Mouse (Mus musculus): ENCODE results near the gene Tuba1a. TPM values are rescaled to one million over a fixed set of nuclear protein-coding genes. Genes with fewer than 3 reads are reported as not detected.

The Tuba1a gene
- total RNA-seq (2014; fragmentation: Nextera tagmentation): 4.5 and 10.2 TPM in 2 replicates
- 9.7 and 16.0 TPM in 2 replicates for total RNA-seq (2017)

DNA sequence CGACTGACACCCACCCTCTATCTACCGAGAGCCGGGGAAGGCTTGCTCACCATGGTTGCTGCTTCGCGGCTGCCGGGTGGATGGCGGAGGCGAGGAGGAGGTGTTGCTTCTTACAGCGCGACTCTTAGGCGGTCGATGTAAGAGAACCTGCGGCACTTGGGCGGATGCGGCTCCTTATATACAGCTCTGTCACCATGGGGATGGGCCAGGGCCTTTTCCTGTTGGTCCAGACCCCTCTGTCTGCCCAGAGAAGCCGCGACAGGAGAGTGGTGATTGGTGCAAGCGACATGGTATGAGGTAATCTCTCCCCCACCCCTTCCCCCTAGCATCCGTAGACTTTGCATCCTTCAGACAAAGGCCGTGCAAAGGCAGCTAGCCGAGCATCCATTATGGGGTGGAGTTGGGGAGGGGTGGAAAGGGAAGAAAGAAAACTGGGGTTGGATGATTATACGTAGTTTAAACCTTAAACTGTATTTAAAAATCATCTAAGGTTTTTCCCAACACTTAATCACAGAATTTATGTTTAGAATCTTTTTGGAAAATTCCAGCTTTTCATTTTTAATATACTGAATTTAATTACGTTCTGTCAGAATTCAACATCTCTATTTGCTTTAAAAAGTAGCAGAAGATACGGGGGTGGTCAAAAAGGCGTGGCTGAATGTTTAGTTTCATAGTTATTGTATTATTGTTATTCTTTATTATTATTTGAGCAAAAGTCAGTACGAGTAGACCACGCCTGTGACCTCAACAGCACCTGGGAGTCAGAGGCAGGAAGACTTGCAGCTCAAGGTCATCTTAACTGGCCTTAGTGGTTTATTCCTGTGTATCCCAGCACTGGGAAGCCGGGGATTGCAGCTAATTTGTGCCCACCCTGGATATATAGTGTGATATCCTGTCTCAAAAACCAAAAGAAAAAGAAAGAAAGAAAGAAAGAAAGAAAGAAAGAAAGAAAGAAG, at the start of gene Tuba1a, which contains the start of gene Gm49450:
Tuba1a (minus strand) TSS at position 303 of the 956 bp plus-strand sequence.
Gm49450 (minus strand) TSS at position 151 of the 956 bp plus-strand sequence.
- ATAC-seq (replicated peaks; ENCODE audit: low FRiP score, low TSS enrichment, poor library complexity, severe bottlenecking): peak; percentile 82

- ATAC-seq (replicated peaks; ENCODE audit: low FRiP score, low TSS enrichment, poor library complexity, severe bottlenecking): no peak; the same call in 1 of the 2 replicates
Observed at GRCm38 (mm10) chr15:99001451-99001931, 48.0 kb upstream of the Tuba1a start.

DNA sequence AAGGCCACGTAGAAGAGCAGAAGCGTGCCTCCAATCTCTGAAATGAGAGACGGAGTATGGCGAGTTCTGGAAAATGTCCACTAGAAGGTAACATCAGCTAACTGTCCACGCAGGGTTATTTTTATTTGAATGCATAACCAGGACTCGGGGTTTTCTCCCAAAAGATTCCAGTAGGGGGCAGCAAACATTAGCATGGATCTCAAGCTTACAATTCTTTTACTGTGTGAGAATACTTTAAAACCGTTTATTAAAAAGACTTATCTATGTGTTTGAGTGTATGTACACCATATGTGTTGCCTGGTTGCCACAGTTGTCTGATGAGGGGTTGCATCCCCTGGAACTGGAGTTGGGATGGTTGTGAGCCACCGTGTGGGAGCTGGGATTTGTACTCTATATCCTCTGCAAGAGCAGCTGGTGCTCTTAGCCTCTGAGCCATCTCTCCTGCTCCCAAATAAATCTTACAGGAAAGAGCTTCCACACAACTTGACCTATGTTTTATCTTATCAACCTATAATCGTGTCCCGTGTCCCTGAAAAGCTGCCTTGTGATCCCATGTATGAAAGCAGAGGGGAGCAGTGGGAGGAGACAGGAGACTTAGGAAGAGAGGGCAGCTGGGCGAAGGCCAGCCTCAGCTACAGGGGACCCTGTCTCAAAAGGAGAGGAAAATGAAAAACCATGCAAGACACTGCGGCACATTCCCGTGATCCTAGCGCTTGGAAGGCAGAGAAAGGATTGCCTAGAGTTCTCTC, 47.2 kb upstream of the Tuba1a start:
- peak; percentile 46; the same call in 1 of the 2 replicates for ATAC-seq (replicated peaks; ENCODE audit: low FRiP score, low TSS enrichment, poor library complexity, severe bottlenecking)

GRCm38 (mm10) chr15:98998775-98999157, 45.3 kb upstream of the Tuba1a start:
- no peak for ATAC-seq (replicated peaks; ENCODE audit: low FRiP score, low TSS enrichment, poor library complexity, severe bottlenecking)

DNA sequence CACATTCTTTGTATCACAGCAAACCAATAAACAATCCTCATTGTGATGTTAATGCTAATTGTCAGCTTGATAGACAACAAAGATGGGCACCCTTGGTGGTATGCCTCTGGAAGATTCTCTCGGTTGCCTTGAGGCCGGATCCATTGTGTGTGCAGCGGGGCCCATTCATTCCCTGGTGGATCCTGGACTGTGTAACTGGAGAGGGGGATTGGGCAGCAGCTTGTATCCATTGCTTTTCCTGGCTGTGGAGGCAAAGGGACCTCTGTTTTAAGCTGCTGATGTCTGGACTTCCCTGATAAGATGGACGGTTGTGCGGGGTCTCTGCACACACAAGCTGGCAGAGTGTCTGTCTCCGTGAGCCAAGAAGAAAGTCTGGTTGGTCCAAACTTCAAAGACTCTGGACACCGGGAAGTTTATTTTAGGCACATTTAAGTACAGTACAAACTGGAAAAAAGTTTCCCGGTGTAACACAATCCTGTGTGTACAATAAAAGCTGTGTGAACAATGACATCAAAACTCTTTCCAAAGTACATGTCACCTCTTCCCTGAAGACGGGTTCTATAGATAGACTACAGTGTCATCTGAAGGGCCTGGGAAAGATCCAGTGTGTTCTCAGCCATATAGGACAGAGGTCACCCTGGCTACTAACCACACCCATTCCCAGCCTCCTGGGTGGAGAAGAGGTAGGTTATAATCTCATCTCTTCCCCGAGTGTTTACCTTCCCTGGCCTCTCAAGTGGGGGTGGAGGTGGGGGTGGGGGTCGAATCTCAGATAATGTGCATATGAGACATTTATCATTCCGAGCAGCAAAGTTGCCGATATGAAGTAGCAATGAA, 44.7 kb upstream of the Tuba1a start:
- no peak for ATAC-seq (replicated peaks; ENCODE audit: low FRiP score, low TSS enrichment, poor library complexity, severe bottlenecking)

DNA sequence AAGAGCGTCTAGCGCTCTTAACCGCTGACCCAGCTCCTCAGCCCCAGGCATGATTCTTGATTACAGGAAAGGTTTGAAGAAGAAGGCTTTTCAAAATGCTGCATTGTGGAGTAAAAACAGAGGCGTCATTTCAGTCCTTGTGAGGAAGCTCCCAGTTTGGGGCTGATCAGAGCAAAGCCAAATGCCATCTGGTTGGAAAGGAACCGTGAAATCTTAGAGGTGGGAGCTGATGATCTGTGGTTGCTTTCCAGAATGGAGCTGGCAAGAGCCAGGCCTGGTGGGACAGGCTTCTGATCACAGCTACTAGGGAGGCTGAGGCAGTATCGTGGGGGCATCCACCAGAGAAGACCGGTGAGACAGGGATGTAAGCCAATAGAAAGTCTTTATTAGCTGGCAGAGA, 43.3 kb upstream of the Tuba1a start:
- ATAC-seq (replicated peaks; ENCODE audit: low FRiP score, low TSS enrichment, poor library complexity, severe bottlenecking): no peak

DNA sequence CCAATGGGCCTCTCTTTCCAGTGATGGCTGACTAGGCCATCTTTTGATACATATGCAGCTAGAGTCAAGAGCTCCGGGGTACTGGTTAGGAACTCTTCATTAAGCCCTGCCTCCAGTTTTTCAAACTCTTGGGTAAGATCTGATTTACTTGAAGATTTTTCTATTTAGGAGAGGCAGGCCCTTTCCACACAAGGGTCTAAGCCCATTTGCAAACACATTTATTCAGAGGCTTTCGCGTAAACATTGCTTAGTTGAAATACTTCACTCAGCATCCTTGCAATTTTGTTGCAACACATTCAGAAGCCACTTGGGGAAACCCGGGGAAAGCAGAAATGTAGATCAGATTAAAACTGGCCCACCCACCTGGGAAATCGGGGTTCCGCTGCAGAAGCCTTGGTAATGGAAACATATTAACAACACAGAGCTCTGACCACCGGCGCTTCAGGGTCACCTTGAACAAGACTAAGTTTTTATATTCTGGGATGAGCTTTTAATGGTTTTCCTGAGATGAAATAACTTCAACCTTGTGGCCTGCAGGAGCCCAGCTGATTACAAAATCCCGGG, 41.5 kb upstream of the Tuba1a start:
- no peak for ATAC-seq (replicated peaks; ENCODE audit: low FRiP score, low TSS enrichment, poor library complexity, severe bottlenecking)

GRCm38 (mm10) chr15:98993865-98994264, 40.4 kb upstream of the Tuba1a start:
- peak; percentile 56; the same call in 1 of the 2 replicates for ATAC-seq (replicated peaks; ENCODE audit: low FRiP score, low TSS enrichment, poor library complexity, severe bottlenecking)

GRCm38 (mm10) chr15:98993093-98993793, 39.7 kb upstream of the Tuba1a start:
- peak; percentile 95 for ATAC-seq (replicated peaks; ENCODE audit: low FRiP score, low TSS enrichment, poor library complexity, severe bottlenecking)

DNA sequence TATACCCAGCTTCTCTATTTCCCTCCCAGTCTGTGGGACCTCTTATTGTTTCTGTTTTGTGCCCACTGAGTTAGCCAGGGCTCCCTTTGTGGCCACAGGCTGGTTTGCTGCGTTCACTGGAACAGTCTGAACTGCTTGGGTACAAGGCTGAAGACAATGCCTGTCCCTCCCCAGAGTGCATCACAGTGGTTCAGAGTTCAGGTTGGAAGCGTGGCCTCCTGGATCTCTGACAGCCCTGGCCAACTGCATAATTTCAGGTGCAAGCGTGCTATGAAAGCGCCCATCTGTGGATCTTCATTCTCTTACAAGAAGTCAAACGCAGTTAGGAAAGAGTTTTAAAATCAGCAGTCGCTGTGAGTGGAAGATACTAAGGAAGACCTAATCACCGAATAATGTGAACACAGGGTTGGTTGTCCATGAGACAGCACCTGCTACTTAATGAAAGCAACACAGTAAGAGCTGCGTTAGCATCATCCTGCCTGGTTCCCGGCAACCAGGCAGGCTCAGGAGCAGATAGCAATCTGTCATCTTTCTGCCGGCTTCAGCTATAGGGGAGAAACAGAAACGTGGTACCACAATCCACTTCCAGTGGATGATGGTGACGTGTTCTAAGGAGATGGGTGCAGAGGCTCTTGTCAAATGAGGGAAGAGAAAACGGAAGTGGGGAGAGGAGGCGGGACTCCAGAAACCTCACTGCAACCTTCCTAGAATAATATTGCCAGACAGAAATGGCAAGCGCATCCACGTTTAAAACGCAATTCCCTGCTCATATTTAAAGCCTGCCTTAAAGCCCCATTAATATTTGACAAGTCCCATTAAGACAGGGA, 38.8 kb upstream of the Tuba1a start:
- peak; percentile 62 for ATAC-seq (replicated peaks; ENCODE audit: low FRiP score, low TSS enrichment, poor library complexity, severe bottlenecking)

- ATAC-seq (replicated peaks; ENCODE audit: low FRiP score, low TSS enrichment, poor library complexity, severe bottlenecking): no peak
Observed at GRCm38 (mm10) chr15:98991540-98992050, 38.1 kb upstream of the Tuba1a start.

- no peak for ATAC-seq (replicated peaks; ENCODE audit: low FRiP score, low TSS enrichment, poor library complexity, severe bottlenecking)
Observed at GRCm38 (mm10) chr15:98990669-98991539, 37.4 kb upstream of the Tuba1a start.

DNA sequence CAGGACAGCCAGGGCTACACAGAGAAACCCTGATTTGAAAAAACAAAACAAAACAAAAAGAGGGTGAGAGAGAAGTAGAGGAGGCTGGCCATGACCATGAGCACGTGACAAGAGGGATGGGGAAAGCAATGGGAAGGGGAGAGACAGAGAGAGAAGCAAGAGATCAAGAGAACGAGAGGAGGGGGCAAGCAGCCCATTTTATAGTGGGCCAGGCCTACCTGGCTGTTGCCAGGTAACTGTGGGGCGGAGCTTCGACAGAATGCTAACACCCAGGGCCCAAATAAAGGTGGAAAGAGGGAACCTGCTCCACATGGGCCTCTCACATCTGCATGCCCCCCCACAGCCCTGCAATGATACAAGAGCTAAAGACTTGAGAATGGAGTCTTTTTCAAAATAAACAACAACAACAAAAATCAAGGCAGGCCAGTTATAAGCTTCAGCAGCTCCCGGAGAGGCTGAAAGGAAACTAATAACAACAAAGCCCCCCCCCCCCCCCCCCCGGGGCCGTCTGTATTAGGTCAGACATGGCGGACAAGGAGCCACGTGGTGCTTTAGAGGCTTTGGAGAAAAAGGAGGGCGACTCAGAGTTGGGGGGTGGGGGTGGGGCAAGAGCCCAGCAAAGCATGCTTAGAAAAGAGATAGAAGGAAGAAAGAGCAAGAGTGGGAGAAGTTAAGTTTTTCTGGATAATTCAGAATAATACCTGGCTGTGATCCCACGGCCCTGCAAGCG, 36.4 kb upstream of the Tuba1a start:
- no peak for ATAC-seq (replicated peaks; ENCODE audit: low FRiP score, low TSS enrichment, poor library complexity, severe bottlenecking)

DNA sequence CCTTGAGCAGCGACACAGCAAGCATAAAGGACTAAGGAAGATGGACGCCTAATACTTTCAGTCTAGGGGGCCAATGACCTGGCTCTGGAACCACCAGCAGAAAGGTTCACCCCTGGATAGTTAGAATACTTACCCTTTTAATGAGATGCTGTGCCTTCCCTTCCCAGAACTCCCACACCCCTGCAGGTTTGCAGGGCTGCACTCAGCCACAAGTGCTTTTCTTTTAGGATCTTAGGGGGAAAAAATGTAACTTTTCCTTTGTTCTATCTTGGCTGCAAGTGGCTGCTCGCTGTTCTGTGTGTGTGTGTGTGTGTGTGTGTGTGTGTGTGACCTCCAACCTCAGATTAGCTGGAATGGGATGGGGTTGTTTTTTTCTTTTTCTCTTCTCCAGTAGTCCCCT, 35.3 kb upstream of the Tuba1a start:
- no peak for ATAC-seq (replicated peaks; ENCODE audit: low FRiP score, low TSS enrichment, poor library complexity, severe bottlenecking)

GRCm38 (mm10) chr15:98987661-98988181, 34.2 kb upstream of the Tuba1a start:
- ATAC-seq (replicated peaks; ENCODE audit: low FRiP score, low TSS enrichment, poor library complexity, severe bottlenecking): no peak
